Mouse (Mus musculus) heart, postnatal 0 days (tissue): ENCODE data around the gene Rere. TPM values are rescaled to one million over a fixed set of nuclear protein-coding genes. Genes with fewer than 3 reads are reported as not detected.

Source experiments
- ATAC-seq: fragments of 200-750 bp; cut with Nextera tagmentation; 2 replicates; pipeline ENCODE4 v1.8.0; 2017; ENCODE audit warnings: low read depth, moderate number of reproducible peaks, moderate library complexity; ENCODE audit not compliant: insufficient read depth
- DNase-seq: peaks from one replicate; pipeline ENCODE4 v3.0.0-alpha.2; 2016; ENCODE audit warnings: low spot score
- H3K27ac ChIP-seq: fragments of 300-500 bp; sonication (generic); 2 replicates; pipeline ENCODE4 v1.5.1; 2014; ENCODE audit warnings: low read depth, mild to moderate bottlenecking
- H3K27me3 ChIP-seq: fragments of 300-500 bp; sonication (generic); 2 replicates; pipeline ENCODE4 v1.6.1; 2014; ENCODE audit warnings: low read length, mixed read lengths; ENCODE audit not compliant: control insufficient read depth, insufficient read depth
- H3K36me3 ChIP-seq: fragments of 300-500 bp; sonication (generic); replicated peaks from 2 replicates; pipeline ENCODE4 v1.6.1; 2014; ENCODE audit warnings: low read length, mixed read lengths; ENCODE audit not compliant: control insufficient read depth, insufficient read depth
- H3K4me1 ChIP-seq: fragments of 300-500 bp; sonication (generic); 2 replicates; pipeline ENCODE4 v1.6.1; 2014; ENCODE audit warnings: antibody characterized with exemption; ENCODE audit not compliant: control insufficient read depth, insufficient read depth
- H3K4me2 ChIP-seq: fragments of 300-500 bp; sonication (generic); 2 replicates; pipeline ENCODE4 v1.6.1; 2014; ENCODE audit warnings: low read depth, mild to moderate bottlenecking, low read length, moderate library complexity
- H3K4me3 ChIP-seq: fragments of 300-500 bp; sonication (generic); 2 replicates; pipeline ENCODE4 v1.5.1; 2014; ENCODE audit warnings: low read depth, low read length
- H3K9ac ChIP-seq: fragments of 300-500 bp; sonication (generic); replicated peaks from 2 replicates; pipeline ENCODE4 v1.6.1; 2014; ENCODE audit warnings: low read depth, low read length, mixed read lengths
- H3K9me3 ChIP-seq: fragments of 300-500 bp; sonication (generic); replicated peaks from 2 replicates; pipeline ENCODE4 v1.6.1; 2016; ENCODE audit warnings: low read length; ENCODE audit not compliant: control insufficient read depth
- CTCF ChIP-seq: IDR thresholded peaks from 2 replicates; pipeline ENCODE4 v1.5.1; 2016; ENCODE audit warnings: antibody characterized with exemption, control low read depth, low read depth
- EP300 ChIP-seq: IDR thresholded peaks from 2 replicates; pipeline ENCODE4 v1.6.1; 2016; ENCODE audit warnings: antibody characterized with exemption, low read depth
- WGBS: fragments of 180-500 bp; shearing (Covaris S2); extraction: QIAGEN DNeasy Blood & Tissue Kit; methylation state at CpG from one replicate; pipeline ENCODE4 v1.1.7; 2014; 5-methylcytosine and 5-hydroxymethylcytosine counted together
- polyA plus RNA-seq: library from polyadenylated mRNA; unstranded; fragments of >200 nt; fragmentation: Nextera tagmentation; extraction: Ambion mirVana; gene quantifications from 2 replicates; pipeline ENCODE4 v1.2.1, GENCODE M21; 2015
- total RNA-seq: library from RNA; depleted of rRNA; stranded (reverse); fragments of >200 nt; gene quantifications from 2 replicates; pipeline ENCODE4 v1.2.3, GENCODE M21; 2014; ENCODE audit warnings: low replicate concordance

Rere gene
- total and polyA plus RNA-seq, 2 experiments from 2014 or later, result 14.6 to 17.9 TPM

DNA sequence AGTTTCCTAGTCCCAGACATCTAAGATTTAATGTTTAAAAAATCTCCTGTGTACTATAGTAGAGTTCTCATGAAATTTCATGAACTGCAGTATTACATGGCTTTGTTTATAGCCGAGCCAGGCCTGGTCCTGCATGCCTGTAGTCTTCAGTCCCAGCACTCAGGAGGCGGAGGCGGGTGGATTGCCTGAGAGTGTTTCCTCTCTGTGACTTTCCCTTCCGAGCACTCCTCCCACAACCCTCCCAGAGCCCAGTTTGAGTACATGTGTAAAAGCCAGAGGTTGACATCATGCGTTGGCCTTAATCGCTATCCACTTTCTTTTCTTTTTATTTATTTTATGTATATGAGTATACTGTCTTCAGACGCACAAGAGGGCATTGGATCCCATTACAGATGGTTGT is 250.4 kb downstream of the Rere start:
- no peak overlapping the region for H3K9ac ChIP-seq
- TF ChIP-seq CTCF (no peak), EP300 (no peak)
- no peaks in the 10 kb centered on the region for H3K4me1 ChIP-seq
- H3K4me2 ChIP-seq, result no peak overlapping the region
- no peaks in the 10 kb centered on the region for H3K9me3 ChIP-seq
- H3K27ac ChIP-seq, result no peak overlapping the region
- H3K27me3 ChIP-seq, result no peaks in the 10 kb centered on the region
- DNase-seq (no peak), ATAC-seq (no peak)
- H3K4me3 ChIP-seq, result no peak overlapping the region
- 74% methylated on average over 7 of the region's 7 CpGs for WGBS
- H3K36me3 ChIP-seq, result peaks cover 23% of the 10 kb centered on the region

DNA sequence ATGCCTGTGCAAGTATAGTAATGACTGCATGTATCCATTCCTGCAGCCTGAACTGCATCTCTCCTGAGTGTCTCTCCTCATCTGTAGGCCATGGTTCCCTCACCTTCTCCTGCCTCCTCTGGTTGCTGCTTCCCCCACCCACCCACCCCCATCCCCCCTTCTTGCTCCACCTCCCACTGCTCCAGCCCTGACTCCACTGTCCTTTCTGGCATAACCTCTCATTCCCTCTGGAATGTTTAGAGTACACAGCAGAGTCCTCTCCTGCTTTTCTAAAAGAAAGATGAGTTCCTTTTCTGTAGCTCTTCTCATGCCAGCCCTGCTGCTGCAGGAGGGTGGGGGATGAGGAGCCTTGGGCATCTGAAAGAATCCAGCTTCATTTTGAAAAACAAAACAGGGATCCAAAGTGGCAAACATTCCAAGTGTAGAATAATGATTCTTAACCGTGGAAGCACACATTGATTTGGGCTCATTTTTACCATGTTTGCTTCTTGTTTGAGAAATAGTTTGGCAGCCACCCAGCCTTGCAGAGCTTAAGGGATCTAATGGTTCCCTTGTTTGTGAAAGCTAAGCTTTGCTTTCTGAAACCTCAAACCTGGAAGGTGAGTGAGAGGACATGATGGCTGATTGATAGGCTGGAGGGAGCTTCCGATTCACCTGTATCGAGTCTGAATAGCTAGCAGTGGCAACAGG is 255.5 kb downstream of the Rere start:
- Histone ChIP-seq H3K36me3 (peaks cover 25% of the 10 kb centered on the region), H3K4me2 (no peak overlapping the region), H3K9me3 (no peaks in the 10 kb centered on the region), H3K4me1 (no peaks in the 10 kb centered on the region), H3K27me3 (no peaks in the 10 kb centered on the region), H3K27ac (no peak overlapping the region), H3K4me3 (no peak overlapping the region), H3K9ac (no peak overlapping the region)
- WGBS, result 87% methylated on average over 3 of the region's 3 CpGs
- TF ChIP-seq EP300, result no peak
- no peak for TF ChIP-seq CTCF
- no peak for DNase-seq
- ATAC-seq, result no peak

DNA sequence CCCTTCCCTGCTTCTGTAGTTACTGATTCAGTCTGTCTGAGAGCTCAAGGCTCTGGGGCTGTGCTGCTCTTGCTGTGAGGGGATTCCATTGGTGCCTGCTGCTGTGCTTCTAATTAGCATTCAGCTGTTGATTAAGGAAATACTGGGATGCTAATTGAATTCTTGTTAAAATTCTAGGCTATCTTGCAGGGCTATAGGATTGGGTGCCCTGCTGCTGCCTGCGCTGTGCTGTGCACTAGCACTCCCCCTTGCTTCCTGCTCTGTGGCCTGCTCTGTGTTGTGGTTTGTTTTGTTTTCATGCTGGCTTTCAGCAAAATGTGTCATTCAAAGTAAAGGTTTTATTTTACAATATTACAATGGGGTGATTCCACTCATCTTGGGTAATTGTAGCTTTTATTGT is 258.4 kb downstream of the Rere start:
- H3K9me3 ChIP-seq, result no peaks in the 10 kb centered on the region
- H3K4me3 ChIP-seq, result no peak overlapping the region
- no peaks in the 10 kb centered on the region for H3K27me3 ChIP-seq
- 90% methylated on average over 1 of the region's 1 CpGs for WGBS
- no peak overlapping the region for H3K9ac ChIP-seq
- no peaks in the 10 kb centered on the region for H3K4me1 ChIP-seq
- TF ChIP-seq CTCF (no peak), EP300 (no peak)
- peaks cover 23% of the 10 kb centered on the region for H3K36me3 ChIP-seq
- H3K27ac ChIP-seq, result no peak overlapping the region
- H3K4me2 ChIP-seq, result no peak overlapping the region
- no peak for ATAC-seq
- no peak for DNase-seq

DNA sequence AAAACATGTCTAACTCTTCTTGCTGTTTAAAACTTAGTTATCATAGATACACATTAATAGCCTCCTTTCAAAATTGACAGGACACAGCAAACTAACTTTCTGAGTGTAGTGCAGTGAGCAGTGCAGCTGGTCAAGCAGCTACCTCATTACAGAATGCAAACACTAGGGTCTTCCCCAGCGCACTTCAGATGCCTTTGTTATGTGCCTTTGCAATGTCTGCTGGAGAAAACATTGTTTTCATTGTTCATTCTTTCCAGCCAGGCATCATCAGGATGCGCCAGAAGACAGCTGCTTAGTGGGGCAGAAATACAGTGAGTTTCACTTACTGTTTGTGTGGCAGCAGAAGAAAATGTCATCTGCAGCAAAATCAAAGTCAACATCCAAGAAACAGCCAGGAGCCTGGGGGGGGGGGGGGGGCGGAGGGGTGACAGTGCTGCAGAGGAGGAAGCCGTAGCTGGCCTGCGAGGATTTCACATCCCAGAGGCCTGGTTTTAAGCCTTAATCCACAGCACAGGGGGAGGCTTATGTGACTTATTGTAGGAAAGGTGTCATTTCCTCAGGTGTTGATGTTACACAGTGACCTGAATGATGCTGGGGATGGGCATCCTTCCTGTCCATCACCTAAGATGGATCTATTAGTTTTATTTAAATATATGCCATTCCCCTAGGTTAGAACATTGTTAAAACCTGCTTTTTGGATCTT is 259.1 kb downstream of the Rere start:
- TF ChIP-seq EP300 (no peak), CTCF (no peak)
- WGBS, result 62% methylated on average over 5 of the region's 5 CpGs
- Histone ChIP-seq H3K4me2 (no peak overlapping the region), H3K27me3 (no peaks in the 10 kb centered on the region), H3K9ac (no peak overlapping the region), H3K36me3 (peaks cover 16% of the 10 kb centered on the region), H3K27ac (no peak overlapping the region), H3K4me1 (no peaks in the 10 kb centered on the region), H3K4me3 (no peak overlapping the region), H3K9me3 (no peaks in the 10 kb centered on the region)
- ATAC-seq (no peak), DNase-seq (no peak)

DNA sequence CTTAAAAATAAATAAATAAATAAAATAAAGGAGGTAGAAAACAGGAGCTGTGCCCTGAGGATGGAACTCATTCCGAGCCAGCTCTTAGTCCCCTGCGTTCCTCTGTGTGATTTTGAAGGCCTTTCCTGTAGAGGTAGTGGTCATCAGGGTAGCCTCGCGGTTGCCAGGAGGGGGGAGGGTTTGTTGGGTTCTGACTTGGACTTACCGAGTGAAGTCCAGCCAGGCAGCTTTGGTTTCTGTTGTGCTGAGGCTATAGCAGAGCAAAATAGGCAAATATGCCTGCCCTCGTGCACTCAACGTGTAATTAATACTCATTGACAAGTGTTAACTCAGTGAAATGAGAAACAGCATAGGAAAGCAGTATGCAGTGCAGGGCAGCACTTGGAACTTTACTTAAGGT is 262.8 kb downstream of the Rere start:
- H3K4me2 ChIP-seq, result no peak overlapping the region
- WGBS, result 84% methylated on average over 7 of the region's 7 CpGs
- no peaks in the 10 kb centered on the region for H3K9me3 ChIP-seq
- no peaks in the 10 kb centered on the region for H3K4me1 ChIP-seq
- DNase-seq, result no peak
- ATAC-seq, result no peak
- no peaks in the 10 kb centered on the region; the same call in 1 of the 2 replicates for H3K36me3 ChIP-seq
- peak overlapping the region; percentile 40; the same call in 1 of the 2 replicates for H3K27ac ChIP-seq
- H3K4me3 ChIP-seq, result no peak overlapping the region
- TF ChIP-seq EP300, result no peak
- no peak for TF ChIP-seq CTCF
- H3K27me3 ChIP-seq, result no peaks in the 10 kb centered on the region
- no peak overlapping the region for H3K9ac ChIP-seq
